Mouse (Mus musculus): ENCODE data around the gene Gm17387.
A peak's percentile ranks its signal among the peaks of the same experiment; 100 is the strongest.
"Not testable (repeated sequence)": the region's sequence is repeated elsewhere in the genome, so short reads cannot be mapped to it uniquely, and the experiment has no call there.

The Gm17387 gene

GRCm38 (mm10) chr7:141016707-141017697, 11.9 kb upstream of the Gm17387 start:
- DNase-seq, result no peak

DNA sequence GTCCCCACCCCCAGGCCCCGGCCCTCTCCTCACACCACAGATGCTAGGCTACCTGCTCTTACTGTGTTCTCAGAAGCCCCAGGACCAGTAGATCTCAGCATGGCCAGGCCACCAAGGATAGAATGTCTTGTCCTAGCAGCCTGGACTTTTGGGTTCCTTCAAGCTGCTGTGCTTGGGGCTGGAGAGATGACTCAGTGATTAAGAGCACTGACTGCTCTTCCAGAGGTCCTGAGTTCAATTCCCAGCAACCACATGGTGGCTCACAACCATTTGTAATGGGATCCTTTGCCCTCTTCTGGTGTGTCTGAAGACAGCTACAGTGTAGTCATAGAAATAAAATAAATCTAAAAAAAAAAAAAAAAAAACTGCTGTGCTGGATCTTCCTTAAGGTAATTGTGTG, 11.1 kb upstream of the Gm17387 start, which contains the start of gene Ifitm6:
Ifitm6 (minus strand) TSS at position 101 of the 400 bp plus-strand sequence.
- DNase-seq, result not testable (repeated sequence)

GRCm38 (mm10) chr7:141019028-141019427, 9.9 kb upstream of the Gm17387 start:
- no peak for DNase-seq

GRCm38 (mm10) chr7:141021489-141022449, 7.2 kb upstream of the Gm17387 start:
- no peak for DNase-seq

DNA sequence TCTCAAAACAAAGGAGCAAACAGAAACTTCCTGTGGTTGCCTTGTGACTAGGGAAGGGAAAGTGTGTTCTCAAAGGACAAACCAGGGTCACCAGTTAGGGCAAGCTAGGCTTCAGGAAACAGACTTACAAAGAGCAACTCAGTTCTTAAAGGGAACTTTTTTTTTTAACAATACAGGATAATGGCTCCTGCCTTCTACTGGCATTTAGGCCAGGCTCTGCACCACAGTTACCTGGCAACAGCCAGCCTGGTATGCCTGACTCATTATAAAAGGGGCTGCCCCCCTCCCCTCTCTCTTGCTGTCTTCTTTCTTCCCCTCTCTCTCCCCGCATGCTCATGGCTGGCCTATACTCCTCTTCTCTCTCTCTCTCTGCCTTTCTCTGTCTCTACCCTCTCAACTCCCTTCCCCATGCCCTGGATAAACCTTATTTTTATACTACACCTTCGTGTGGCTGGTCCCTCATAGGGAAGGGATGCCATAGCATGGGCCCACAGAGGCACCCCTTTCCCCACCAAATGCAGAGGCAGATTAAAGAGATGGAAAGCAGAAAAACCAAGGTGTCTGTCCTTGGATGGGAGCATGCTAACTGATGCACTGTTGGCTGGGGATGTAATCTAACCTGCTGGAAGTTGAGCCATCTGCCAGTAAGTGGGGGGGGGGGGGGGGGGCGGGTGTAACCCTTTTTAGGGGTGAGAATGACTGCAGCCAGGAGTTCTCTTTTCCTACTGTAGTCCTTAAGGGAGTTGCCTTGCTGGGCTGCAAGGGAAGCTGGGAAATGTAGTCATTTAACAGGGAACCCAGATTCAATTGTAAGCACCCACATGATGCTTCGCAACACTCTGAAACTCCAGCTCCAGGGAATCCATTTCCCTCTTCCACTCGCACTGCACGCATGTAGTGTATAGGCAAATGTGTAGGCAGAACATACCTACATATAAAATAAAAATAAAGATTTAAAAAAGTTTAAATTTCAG, 3.8 kb upstream of the Gm17387 start:
- DNase-seq, result no peak

GRCm38 (mm10) chr7:141026097-141026739, 2.7 kb upstream of the Gm17387 start:
- no peak for DNase-seq

GRCm38 (mm10) chr7:141026740-141027098, 2.2 kb upstream of the Gm17387 start:
- DNase-seq, result no peak

GRCm38 (mm10) chr7:141030390-141030789, 1.5 kb downstream of the Gm17387 start:
- DNase-seq, result no peak

GRCm38 (mm10) chr7:141032458-141033167, 3.7 kb downstream of the Gm17387 start:
- DNase-seq, result no peak

DNA sequence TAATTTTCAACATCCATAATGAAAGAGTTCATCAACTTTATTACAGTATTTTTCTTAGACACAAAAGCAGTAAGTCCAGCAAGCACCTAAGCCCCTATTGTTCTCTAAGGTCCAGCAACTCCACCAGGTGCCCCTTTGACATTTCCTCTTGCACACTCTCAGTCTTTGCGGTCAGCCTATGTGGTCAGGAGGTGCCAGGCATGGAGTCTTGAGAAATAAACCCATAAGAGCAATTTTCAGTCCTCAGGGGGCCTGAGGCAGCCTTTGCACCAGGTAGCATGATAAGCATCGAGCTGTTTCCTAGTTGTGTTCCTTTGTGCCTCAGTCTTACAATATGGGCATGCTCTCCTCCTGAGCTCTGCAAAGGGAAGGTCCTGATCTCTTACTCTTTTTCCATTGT, 7.7 kb downstream of the Gm17387 start:
- DNase-seq, result not testable (repeated sequence)

DNA sequence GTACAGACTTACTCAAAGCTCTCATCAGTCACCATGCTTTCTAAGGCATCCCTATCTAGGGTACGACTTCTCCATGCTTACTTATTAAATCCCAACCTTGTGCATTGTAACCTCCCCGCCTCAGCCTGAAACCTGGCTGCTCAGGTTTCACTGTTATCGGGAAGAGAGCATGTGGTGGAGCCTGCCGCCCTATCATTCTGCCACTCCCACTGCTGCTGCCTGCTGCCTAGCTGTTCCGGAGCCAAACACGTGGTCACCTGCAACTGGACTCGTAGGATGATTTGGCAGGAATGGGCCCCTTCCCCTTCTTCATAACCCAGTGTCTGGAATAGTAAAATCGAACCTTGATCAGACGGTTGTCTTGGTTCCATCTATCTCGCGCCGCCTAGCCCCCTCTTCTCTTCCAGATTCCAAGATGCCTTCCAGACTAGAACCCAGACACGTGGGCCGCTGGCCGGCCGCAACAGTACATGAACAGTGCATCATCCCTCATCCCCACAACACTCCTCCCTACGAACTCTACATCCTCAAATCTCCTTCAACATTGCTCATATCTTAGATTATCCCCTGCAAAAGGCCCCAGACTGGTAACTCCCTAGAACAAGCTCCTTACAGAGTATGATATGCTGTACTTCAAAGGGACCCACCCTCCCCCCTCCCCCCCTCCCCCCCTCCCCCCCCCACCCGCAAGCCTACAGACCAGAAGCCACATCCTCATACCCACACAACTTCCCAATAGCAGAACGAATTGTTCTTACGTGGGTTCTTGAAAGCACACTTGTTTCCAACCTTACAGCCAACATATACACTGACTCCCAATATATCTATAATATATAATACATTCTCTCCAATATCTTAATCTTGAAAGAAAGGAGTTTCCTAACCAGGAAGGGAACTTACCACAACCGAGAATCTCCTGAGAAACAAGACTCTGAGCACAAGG, 9.4 kb downstream of the Gm17387 start:
- DNase-seq, result no peak

GRCm38 (mm10) chr7:141039386-141040107, 10.6 kb downstream of the Gm17387 start:
- no peak for DNase-seq

GRCm38 (mm10) chr7:141040867-141041606, 12.1 kb downstream of the Gm17387 start:
- no peak for DNase-seq

- DNase-seq, result peak; percentile 30
These were observed 12.7 kb downstream of the Gm17387 start for GRCm38 (mm10) chr7:141041661-141042060.

- no peak for DNase-seq
These were observed 13.6 kb downstream of the Gm17387 start for GRCm38 (mm10) chr7:141042539-141042938.

DNA sequence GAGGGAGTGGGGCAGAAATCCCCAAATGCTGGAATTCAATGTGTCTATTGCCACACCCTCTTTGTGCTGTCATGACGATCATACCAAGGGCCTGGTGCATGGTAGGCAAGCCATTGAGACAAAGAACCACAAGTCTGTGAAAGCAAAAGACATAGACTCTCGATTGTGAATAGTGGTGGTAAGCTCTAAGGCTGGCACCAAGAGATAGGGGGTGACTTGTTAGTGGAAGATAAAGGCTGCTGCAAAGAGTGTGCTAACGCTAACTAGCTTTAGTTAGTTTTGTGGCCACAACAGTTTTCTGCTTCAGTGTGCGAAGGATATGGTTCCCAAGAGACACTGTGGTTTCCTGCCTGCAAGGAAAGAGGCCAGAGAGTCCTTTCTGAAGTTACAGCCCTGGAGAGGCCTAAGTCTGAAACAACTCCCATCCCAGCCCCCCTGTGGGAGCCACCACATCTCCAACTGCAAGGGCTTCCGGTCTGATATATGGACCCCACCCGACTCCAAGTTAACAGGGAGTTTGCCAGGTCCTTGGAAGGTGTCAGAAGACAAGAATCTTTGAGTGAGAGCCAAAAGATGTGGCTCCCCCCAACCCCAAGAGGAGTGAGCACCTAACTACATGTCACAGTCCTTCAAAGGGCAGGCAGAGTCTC, 18.1 kb downstream of the Gm17387 start:
- no peak for DNase-seq

DNA sequence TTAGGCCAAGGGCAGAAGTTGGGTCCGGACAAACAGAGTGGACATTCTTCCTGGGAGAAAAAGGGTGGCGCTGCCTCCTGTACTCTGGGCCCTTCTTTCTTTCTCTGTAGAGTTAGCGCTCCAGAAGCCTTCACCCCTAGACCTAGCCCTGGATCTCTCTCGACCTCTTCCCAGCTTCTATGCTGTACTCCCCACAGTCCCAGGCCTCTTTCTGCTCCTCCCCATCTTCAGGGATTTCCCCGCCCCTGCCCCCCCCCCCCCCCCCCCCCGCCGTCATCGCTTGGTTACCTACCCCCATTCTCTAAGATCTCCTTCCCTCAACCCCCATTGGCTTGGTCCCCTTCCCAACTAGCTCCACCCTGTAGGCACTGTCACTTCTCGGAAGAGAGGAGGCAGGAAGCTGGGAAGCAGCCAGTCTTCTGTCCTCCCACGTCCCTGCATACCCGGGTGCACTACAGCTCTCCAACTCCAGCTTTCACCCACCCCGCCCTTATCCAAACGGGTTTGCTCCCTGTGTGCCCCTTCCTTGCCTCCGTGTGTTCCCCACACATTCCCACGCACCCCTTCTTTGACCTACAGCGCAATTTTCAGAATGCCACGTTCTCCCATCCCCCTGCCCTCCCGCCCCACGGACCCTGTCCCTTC, 18.8 kb downstream of the Gm17387 start:
- DNase-seq, result no peak
